Mouse (Mus musculus): ENCODE data around the gene S100a14.

S100a14 gene

DNA sequence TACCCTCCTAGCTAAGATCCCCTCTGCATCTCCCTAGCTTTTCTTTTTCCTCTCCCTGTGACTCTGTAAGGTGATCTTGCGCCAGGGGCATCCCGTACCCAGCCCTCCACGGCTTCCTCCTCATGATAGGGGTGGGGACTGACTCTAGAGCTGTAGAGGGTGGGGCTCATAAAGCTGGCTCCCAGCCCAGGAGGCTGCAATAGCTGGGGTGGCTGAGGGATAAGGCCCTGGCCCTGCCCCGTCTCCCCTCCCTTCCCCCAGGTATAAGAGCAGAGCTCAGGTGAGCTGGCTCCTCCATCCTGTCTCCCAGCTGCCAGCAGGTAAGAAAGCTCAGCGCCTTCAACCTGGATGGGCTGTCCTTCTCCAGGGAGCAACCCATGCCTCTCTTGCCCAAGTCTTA lies at the start of gene S100a14:
TSS of gene S100a14 (plus strand) at position 277 of the 400 bp plus-strand sequence.
- TF ChIP-seq GATA4 (IDR thresholded peaks at IDR 0.05; ENCODE audit: insufficient replicate concordance, low read length): no peak

DNA sequence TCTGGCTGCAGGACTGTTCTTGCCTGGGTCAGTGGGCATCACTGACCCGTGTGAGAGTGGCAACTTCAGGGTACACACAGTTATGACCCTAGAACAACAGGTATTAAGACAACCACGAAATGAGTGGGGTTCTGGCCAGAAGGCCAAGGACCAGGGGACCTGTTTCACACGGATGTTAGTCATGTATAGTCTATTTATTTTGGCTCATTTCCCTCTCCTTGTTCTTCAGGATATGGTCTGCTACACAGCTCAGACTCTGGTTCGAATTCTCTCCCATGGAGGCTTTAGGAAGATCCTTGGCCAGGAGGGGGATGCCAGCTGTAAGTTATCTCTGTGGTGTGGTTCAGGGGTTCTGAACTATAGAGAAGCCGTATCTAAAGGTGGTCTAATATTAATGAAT lies 39.7 kb upstream of the S100a14 start:
- no peak for TF ChIP-seq GATA4 (IDR thresholded peaks at IDR 0.05; ENCODE audit: insufficient replicate concordance, low read length)

DNA sequence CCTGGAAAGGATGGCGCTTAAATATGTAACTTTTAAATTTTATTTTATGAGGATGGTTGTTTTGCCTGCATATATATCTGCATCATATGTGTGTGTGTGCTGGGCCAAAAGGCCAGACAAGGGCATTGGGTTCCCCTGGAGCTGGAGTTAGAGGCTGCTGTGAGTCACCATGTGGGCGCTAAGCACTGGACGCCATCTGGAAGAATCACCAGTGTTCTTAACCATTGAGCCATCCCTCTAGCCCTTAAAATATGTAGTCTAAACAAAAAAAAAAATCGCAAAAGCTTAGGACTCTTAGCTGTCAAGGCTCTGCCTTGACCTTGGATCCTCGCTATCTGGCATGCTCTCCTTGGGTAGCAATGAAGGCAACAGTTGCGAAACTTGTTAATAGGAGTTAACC lies 38.1 kb upstream of the S100a14 start:
- no peak for TF ChIP-seq GATA4 (IDR thresholded peaks at IDR 0.05; ENCODE audit: insufficient replicate concordance, low read length)

DNA sequence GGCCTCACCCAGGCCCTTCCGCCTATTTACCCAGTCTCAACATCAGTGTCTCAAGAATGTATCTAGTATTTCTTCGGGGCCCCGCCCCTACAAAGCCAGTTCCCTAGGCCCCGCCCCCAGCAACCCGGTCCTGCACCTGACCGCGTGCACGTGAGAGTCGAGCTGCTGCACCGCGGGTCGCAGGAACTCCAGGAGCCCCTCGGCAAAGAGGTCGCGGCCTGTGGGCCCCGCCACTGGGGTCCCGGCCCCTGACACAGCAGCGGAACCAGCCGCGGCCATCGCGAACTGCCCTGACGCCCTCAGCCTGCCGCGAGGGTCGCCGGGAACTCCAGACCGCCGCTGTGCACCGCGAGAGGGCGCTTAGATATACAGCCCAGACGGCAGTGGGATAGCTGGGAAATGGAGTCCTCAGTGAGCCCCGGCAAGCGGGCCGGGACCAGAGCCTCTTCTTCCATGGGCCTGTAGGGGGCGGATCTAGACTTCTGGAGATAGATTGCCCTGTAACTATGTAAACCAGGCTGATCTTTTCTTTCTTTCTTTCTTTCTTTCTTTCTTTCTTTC lies 35.9 kb upstream of the S100a14 start, which contains the start of gene Snapin:
TSS of gene Snapin (minus strand) at position 338 of the 561 bp plus-strand sequence.
- TF ChIP-seq GATA4 (IDR thresholded peaks at IDR 0.05; ENCODE audit: insufficient replicate concordance, low read length): no peak; the same call in 1 of the 2 replicates

DNA sequence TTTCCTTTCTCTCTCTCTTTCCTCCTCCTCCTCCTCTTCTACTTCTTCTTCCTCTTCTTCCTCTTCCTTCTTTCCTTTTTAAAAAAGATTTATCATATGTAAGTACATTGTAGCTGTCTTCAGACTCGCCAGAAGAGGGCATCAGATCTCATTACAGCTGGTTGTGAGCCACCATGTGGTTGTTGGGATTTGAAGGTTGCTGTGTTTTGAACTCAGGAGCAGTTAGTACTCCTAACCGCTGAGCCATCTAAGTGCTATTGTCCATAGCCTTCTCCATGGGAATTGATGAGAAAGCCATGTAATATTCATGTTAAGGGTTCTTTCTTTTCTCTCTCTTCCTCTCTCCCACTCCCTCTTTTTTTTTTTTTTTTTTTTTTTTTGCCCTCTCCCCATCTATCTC lies 35.3 kb upstream of the S100a14 start:
- TF ChIP-seq GATA4 (IDR thresholded peaks at IDR 0.05; ENCODE audit: insufficient replicate concordance, low read length): no peak

DNA sequence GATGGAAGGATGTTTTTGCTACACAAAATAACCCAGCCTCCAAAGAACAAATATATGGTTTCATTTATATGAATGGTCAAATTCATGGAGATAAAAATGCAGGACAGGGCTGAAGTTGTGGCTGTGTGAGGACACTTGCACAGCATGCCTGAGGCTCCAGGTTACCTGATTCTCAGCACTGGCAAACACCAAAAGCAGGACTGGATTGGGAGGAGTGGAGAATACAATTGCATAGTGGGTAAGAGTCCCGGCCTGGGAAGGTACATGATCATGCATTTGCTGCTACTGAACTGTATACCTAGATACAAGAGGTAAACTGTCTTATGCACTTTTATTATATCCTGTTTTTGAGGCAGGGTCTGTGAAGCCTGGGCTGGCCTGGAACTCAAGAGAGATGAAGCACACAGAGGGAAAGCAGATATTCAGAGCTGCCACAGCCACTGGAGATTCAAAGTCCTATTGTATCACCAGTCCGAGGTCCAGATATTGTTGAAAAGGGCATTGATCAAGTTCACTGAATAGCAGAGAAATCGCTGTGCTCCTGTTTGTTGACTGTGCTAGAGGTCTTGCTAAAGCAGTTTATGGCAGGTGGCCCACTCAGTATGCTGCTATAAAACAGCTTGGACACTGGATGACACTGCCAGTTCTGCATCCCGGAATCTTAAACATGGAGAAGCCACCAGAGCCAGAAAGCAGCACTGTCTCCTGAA lies 32.7 kb upstream of the S100a14 start:
- TF ChIP-seq GATA4 (IDR thresholded peaks at IDR 0.05; ENCODE audit: insufficient replicate concordance, low read length): no peak

DNA sequence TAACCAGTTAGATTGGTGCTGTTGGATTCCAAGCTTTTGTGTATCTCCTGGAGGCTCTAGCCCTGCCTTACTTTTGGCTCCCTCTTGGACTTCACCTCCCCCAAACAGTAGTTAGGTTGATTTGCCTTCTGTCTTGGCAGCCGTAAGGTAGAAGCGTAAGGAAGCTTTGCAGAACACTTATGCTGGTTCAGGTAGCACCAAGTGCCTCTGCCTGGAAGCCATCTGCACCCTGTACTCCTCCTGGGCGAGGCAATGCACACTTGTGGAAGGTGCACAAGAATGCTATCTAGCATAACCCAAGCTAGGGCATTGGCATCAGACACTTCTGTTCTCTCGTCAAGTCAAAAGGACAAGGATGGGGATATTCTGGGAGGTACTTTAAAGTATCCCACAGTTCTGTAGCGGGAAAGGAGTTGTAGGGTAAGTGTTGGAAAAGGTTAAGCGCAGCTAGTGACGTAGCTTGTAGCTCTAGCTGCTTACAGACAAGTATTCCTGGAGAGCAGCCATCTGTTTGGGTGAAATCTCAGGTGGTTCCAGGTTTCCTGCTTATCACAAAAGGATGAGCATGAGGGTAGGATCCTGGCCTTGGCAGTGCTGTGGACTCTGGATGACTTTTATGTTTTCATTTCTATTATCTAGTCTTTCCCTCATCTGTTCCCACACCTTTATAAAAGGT lies 30.7 kb upstream of the S100a14 start:
- TF ChIP-seq GATA4 (IDR thresholded peaks at IDR 0.05; ENCODE audit: insufficient replicate concordance, low read length): no peak

DNA sequence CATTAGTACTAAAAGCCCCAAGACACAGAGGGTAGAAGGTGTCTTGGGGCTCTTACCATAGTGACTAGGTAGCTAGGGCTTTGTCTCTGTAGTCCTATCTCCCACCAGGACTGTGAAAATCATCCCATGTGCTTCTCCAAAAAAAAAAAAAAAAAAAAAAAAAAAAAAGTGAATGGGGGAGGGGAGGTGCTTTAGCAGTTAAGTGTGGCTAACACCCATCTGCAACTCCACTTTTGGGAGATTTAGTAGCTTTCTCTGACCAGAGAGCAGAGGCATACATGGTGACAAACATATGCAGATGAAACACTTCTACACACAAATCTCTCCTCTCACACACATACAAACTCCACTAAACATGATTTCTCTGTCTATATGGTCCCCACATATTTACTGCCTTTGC lies 29.1 kb upstream of the S100a14 start:
- TF ChIP-seq GATA4 (IDR thresholded peaks at IDR 0.05; ENCODE audit: insufficient replicate concordance, low read length): no peak

DNA sequence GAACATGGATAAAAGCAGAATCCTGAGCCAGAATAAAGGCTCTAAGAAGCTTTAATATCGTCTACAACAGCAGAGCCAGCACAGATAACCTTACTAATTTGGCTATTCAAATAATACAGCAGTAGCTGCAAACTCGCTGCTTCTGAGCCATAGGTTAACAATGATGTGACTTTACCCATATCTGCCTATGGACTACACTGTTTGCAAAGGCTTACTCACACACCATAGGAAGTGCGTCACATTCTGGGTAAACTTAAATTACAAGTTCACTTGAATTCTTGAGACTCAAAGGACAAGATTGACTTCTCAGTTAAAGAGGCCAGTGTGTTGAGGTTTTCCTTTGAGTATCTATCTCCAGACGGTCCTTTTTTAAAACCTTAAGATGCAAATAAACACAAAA lies 23.2 kb upstream of the S100a14 start:
- no peak for TF ChIP-seq GATA4 (IDR thresholded peaks at IDR 0.05; ENCODE audit: insufficient replicate concordance, low read length)

DNA sequence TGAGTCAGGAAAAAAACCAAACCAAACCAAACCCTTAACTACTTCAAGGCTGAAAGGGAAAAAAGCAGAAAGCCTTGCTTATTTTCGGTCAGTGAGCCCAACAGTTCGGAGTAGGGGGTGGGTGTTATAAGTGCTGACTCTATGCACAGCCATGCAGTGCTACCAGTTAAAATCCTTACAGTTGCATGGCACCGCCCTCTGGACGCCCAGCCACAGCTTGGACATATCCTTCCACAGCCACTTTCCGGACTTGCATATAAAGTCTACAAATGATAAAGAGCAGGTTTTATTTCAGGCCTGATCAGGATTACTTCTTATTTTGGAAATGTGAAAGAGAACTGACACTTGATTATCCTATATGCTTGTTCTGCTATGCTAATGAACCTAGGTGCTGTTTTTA lies 21.4 kb upstream of the S100a14 start:
- TF ChIP-seq GATA4 (IDR thresholded peaks at IDR 0.05; ENCODE audit: insufficient replicate concordance, low read length): no peak

DNA sequence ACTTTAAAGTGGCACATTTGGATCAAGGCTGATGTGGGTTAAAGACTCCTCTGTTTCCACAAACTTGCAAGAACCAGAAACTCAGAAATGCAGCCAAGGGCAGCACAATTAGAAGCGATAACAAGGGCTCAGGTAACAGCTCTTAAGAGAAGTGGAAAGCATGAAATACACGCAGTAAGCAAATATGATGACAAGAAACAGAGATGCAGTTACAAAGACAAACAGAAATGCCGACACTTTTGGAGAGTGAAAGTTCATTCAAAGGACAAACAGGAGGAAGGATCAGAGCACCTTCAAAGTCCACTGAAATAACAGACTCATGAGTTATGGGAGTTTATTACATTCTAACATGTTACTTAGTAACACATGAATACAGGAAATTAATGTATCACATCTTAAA lies 20.3 kb upstream of the S100a14 start:
- TF ChIP-seq GATA4 (IDR thresholded peaks at IDR 0.05; ENCODE audit: insufficient replicate concordance, low read length): no peak

DNA sequence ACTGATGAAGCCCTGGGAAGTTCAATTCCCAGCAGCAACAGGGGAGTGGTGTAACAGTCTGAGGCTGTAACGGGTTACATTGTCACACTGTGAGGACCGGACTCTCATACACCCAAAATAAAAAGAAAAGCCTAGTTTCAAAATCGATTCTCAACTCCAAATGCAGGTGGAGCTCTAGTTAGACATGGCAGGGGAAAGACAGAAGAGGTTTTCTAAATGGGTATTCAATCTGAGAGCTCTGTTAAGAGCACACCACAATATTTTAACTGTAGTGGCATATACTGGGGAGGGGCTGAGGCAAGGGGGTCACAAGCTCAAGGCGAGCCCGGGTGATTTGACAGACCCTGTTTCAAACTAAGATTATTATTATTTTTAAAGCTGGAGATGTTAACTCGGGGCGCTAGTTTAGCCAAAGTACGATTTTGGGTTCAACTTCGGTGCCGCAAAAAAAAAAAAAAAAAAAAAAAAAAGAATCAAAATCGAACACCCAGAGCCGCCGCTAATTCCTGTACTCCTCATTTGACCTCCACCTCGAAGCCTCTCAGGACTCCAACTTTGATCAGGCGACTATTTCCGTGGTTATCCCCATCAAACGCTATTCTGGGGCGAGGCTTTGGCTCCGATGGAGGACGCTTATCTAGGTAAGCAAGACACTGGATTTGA lies 18.2 kb upstream of the S100a14 start:
- TF ChIP-seq GATA4 (IDR thresholded peaks at IDR 0.05; ENCODE audit: insufficient replicate concordance, low read length): no peak

DNA sequence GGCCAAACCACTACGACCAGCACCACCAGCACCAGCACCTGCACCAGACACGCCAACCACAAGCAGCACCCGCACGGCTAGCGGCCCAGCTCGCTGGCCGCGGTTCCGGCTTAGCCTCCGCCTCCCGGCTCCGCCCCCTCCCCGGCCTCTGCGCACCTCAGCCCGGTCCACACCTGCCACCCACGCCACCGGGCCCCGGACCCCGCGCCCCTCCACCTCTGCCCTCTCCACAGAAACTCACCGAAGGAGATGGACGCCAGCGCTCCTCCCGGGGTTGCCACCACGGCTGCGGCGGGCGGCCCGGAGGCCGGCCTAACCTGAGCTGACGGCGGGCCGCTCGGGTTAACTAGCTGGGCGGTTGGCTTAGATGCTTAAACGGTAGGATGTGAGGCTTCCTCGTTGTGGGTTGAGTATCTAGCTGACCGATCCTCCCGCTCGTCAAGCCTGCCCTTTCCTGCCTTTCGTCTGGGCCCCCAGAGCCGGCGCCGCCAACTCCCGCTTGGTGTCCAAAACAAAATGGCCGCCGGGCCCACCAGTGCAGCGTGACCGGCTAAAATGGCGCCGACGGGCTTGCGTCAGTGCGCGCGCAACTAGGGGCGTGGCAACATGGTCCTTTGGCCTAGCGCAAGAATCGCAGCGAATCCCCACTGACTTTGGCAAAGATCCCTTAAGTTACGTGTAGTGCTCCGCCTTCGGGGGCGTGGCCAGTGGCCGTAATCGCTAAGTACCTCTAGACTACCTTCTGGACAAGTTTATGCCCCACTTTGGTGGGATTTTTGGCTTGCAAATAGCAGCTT lies 17.5 kb upstream of the S100a14 start, which contains the start of gene Chtop:
TSS of gene Chtop (minus strand) at position 549 of the 797 bp plus-strand sequence.
- no peak for TF ChIP-seq GATA4 (IDR thresholded peaks at IDR 0.05; ENCODE audit: insufficient replicate concordance, low read length)

DNA sequence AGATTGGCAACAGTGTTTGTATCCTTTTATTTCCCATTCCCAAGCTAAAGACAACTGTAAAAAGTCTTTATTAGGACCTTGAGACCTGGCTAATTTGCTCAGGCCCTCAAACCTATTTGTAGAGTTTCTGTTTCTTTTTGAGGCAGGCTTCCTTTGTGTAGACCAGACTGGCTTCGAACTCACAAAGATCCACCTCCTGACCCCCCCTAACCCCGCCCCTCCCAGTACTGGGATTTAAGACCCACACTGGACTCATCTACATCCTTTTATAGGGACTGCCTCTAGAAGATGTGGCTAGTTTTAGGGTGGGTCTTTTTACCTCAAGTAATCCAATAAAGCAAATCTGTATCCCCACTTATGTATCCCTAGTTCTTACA lies 16.9 kb upstream of the S100a14 start:
- TF ChIP-seq GATA4 (IDR thresholded peaks at IDR 0.05; ENCODE audit: insufficient replicate concordance, low read length): no peak

DNA sequence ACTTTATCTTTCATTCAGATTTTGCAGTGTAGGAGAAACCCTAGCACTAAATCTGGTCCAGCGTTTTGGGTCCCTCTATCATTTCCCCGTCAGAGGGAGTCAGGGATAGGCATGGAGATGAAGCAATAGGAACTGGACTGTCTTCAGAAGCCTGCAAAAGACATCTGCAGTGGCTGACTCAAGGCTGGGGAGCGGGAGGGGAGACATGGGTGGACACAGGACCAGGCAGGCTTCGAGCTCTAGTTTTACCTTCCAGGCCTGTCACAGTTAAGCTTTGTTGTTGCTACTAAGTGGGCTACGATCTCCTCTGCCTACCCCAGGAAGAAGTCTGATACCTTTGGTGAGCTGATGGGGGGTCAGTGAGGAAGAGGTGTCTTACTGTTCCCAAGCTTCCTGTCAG lies 14.4 kb upstream of the S100a14 start:
- TF ChIP-seq GATA4 (IDR thresholded peaks at IDR 0.05; ENCODE audit: insufficient replicate concordance, low read length): no peak
